Mouse (Mus musculus): Measurements from ENCODE around the gene Mtln. TPM values are rescaled to one million over a fixed set of nuclear protein-coding genes. Genes with fewer than 3 reads are reported as not detected.

Mtln gene
- total RNA-seq, 1 experiment, result 35.8 TPM

DNA sequence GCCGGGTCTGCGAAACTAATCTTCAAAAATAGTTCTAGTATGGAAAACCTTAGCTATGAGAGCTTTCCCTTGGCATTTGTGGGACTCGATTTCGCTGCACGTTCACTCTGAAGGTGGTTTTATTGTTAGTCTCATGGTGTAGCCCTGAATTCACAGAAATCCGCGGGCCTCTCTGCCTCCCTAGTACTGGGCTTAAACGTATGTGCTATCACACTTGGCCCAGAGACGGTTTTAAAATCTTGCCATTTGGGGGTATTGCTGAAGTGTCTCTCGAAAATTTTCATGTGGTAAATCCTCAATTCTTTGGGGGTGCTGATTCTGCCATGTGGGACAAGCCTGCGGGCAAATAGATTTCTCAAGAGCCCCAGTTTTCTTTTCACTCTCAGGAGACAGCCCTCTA lies 3.1 kb downstream of the Mtln start:
- no peak overlapping the region for H3K27ac ChIP-seq (ENCODE audit: insufficient read depth, low read depth, low read length, poor library complexity, severe bottlenecking)
- DNase-seq (ENCODE audit: low read depth, low spot score), result no peak

DNA sequence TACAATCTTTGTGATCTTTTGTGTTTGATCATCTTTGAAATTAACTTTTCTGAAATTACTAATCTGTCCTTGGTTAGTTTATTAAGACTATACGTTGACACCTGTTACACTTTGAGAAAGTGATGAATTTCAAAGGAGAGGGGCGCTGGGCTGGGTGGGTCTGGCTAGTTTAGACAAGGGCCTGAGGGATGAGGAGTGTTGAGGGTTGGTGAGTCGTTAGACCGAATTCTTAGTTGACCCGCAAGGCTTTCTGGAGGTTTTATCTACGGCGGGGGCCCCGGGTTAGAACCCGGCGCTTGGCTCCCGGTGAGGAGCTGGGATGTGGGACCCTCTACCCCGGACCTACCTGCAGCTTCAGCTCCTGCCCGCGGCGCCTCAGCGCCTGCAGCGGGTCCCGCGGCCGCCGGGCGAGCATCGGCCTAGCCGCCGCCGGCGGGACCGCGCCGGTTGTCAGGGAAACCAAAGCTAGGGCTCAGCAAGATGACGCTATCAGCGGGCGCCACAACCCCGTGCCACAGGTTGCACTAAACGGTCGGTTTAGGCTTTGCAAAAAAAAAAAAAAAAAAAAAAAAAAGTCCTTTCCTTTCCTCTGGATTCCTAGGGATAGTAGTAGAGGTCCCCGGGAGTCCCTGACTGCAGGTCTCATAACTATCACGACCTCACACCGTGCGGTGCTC lies 3.7 kb downstream of the Mtln start, which contains the start of gene Nphp1:
Gene Nphp1, minus strand, starts transcription at position 458 of the 677 bp plus-strand sequence.
- TF ChIP-seq CHD2 (IDR thresholded peaks at IDR 0.05; ENCODE audit: low read depth, low read length) (no peak), ZNF384 (IDR thresholded peaks at IDR 0.05; ENCODE audit: low read depth, low read length) (peak; percentile 98), MAFK (IDR thresholded peaks at IDR 0.05; ENCODE audit: insufficient read depth, low read depth, low read length) (no peak), ZC3H11A (IDR thresholded peaks at IDR 0.05; ENCODE audit: borderline replicate concordance, low read depth, low read length) (no peak), HCFC1 (IDR thresholded peaks at IDR 0.05; ENCODE audit: borderline replicate concordance, insufficient read depth, low read length) (peak; percentile 72; the same call in 1 of the 2 replicates)
- Histone ChIP-seq H3K27ac (ENCODE audit: insufficient read depth, low read depth, low read length, poor library complexity, severe bottlenecking) (no peak within 1 kb of the TSS), H3K4me1 (ENCODE audit: control insufficient read depth in 2 of 2, insufficient read depth in 2 of 2, low read length in 2 of 2, poor library complexity in 1 of 2) (peaks cover 0 to 4% of the 10 kb centered on the region in 2 experiments; a peak in 1 of 4 replicates), H3K9ac (ENCODE audit: insufficient read depth, low read depth, low read length, poor library complexity, severe bottlenecking) (peak within 1 kb of the TSS; percentile 80), H3K9me3 (ENCODE audit: control insufficient read depth, insufficient read depth, low read depth, low read length) (no peaks in the 10 kb centered on the region), H3K36me3 (ENCODE audit: control insufficient read depth, insufficient read depth, low read length, poor library complexity, severe bottlenecking) (no peaks in the 10 kb centered on the region), H3K4me3 (ENCODE audit: insufficient read depth in 1 of 2, low read depth in 1 of 2, low read length in 2 of 2, poor library complexity in 1 of 2, severe bottlenecking in 1 of 2) (peak within 1 kb of the TSS; percentile 70 to 80)
- DNase-seq (ENCODE audit: low read depth, low spot score), result peak; percentile 69
- in situ Hi-C loops (cut with MboI; ENCODE audit: low sequenced_read_pairs in 2 of 2, unreplicated experiment in 2 of 2), result no loop called here

More for the DNA sequence above, 3.1 kb downstream of the Mtln start:
- no peak for TF ChIP-seq MAFK (IDR thresholded peaks at IDR 0.05; ENCODE audit: insufficient read depth, low read depth, low read length)
- TF ChIP-seq ZNF384 (IDR thresholded peaks at IDR 0.05; ENCODE audit: low read depth, low read length), result no peak
- TF ChIP-seq CHD2 (IDR thresholded peaks at IDR 0.05; ENCODE audit: low read depth, low read length), result no peak
- in situ Hi-C loops (cut with MboI; ENCODE audit: low sequenced_read_pairs in 2 of 2, unreplicated experiment in 2 of 2), result no loop called here
- Histone ChIP-seq H3K9ac (ENCODE audit: insufficient read depth, low read depth, low read length, poor library complexity, severe bottlenecking) (peak overlapping the region; percentile 49; the same call in 1 of the 2 replicates), H3K36me3 (ENCODE audit: control insufficient read depth, insufficient read depth, low read length, poor library complexity, severe bottlenecking) (no peaks in the 10 kb centered on the region), H3K9me3 (ENCODE audit: control insufficient read depth, insufficient read depth, low read depth, low read length) (no peaks in the 10 kb centered on the region), H3K4me3 (ENCODE audit: insufficient read depth in 1 of 2, low read depth in 1 of 2, low read length in 2 of 2, poor library complexity in 1 of 2, severe bottlenecking in 1 of 2) (peak overlapping the region; percentile 60 to 80), H3K4me1 (ENCODE audit: control insufficient read depth in 2 of 2, insufficient read depth in 2 of 2, low read length in 2 of 2, poor library complexity in 1 of 2) (peaks cover 0 to 4% of the 10 kb centered on the region in 2 experiments; a peak in 1 of 4 replicates)

DNA sequence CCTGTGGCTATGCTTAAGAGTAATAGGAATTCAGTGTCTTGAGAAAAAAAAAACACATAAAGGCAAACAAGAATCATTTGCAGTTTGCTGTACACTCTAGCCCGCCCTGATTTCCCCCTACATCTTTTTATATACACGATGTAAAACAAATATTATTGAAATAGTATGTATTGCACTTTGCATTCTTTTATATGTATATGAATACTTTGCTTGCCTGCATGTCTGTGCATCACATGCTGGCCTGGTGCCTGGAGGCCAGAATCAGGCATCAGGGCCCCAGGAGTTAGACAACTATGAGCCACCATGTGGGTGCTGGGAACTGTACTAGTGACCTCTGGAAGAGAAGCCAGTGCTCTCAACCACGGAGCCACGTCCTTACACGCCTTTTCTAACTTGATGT lies 5.1 kb downstream of the Mtln start:
- no peak overlapping the region for H3K4me3 ChIP-seq (ENCODE audit: insufficient read depth in 1 of 2, low read depth in 1 of 2, low read length in 2 of 2, poor library complexity in 1 of 2, severe bottlenecking in 1 of 2)
- DNase-seq (ENCODE audit: low read depth, low spot score), result no peak
- H3K9me3 ChIP-seq (ENCODE audit: control insufficient read depth, insufficient read depth, low read depth, low read length), result no peaks in the 10 kb centered on the region
- H3K9ac ChIP-seq (ENCODE audit: insufficient read depth, low read depth, low read length, poor library complexity, severe bottlenecking), result no peak overlapping the region
- H3K36me3 ChIP-seq (ENCODE audit: control insufficient read depth, insufficient read depth, low read length, poor library complexity, severe bottlenecking), result no peaks in the 10 kb centered on the region
- no peak overlapping the region for H3K27ac ChIP-seq (ENCODE audit: insufficient read depth, low read depth, low read length, poor library complexity, severe bottlenecking)
- peaks cover 0 to 4% of the 10 kb centered on the region in 2 experiments; a peak in 1 of 4 replicates for H3K4me1 ChIP-seq (ENCODE audit: control insufficient read depth in 2 of 2, insufficient read depth in 2 of 2, low read length in 2 of 2, poor library complexity in 1 of 2)
- in situ Hi-C loops (cut with MboI; ENCODE audit: low sequenced_read_pairs in 2 of 2, unreplicated experiment in 2 of 2), result no loop called here
- TF ChIP-seq HCFC1 (IDR thresholded peaks at IDR 0.05; ENCODE audit: borderline replicate concordance, insufficient read depth, low read length) (no peak), ZC3H11A (IDR thresholded peaks at IDR 0.05; ENCODE audit: borderline replicate concordance, low read depth, low read length) (no peak), CHD2 (IDR thresholded peaks at IDR 0.05; ENCODE audit: low read depth, low read length) (no peak), ZNF384 (IDR thresholded peaks at IDR 0.05; ENCODE audit: low read depth, low read length) (no peak), MAFK (IDR thresholded peaks at IDR 0.05; ENCODE audit: insufficient read depth, low read depth, low read length) (no peak)

DNA sequence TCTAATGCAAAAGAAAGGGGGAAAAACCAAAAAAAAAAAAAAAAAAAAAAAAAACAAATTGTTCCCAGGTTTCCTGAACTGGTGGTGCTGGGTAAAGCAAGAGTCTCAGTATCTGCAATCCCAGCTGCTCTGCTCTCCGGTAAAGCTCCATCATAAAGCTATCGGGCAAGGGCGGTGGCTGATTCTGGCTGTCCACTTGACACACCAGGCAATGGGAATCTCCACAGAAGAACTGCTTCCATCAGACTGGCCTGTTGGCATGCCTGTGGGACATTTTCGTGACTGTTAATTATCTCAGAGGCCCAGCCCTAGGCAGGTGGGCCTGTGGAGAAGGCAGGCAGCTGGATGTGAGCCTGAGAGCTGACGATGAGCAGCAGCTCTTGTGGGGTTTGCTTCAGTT lies 13.8 kb downstream of the Mtln start:
- in situ Hi-C loops (cut with MboI; ENCODE audit: low sequenced_read_pairs in 2 of 2, unreplicated experiment in 2 of 2), result no loop called here
- Histone ChIP-seq H3K4me1 (ENCODE audit: control insufficient read depth in 2 of 2, insufficient read depth in 2 of 2, low read length in 2 of 2, poor library complexity in 1 of 2) (no peaks in the 10 kb centered on the region; a peak in 1 of 4 replicates), H3K9ac (ENCODE audit: insufficient read depth, low read depth, low read length, poor library complexity, severe bottlenecking) (no peak overlapping the region), H3K4me3 (ENCODE audit: insufficient read depth in 1 of 2, low read depth in 1 of 2, low read length in 2 of 2, poor library complexity in 1 of 2, severe bottlenecking in 1 of 2) (no peak overlapping the region), H3K36me3 (ENCODE audit: control insufficient read depth, insufficient read depth, low read length, poor library complexity, severe bottlenecking) (no peaks in the 10 kb centered on the region), H3K27ac (ENCODE audit: insufficient read depth, low read depth, low read length, poor library complexity, severe bottlenecking) (no peak overlapping the region), H3K9me3 (ENCODE audit: control insufficient read depth, insufficient read depth, low read depth, low read length) (no peaks in the 10 kb centered on the region)
- no peak for DNase-seq (ENCODE audit: low read depth, low spot score)
- no peak for TF ChIP-seq HCFC1 (IDR thresholded peaks at IDR 0.05; ENCODE audit: borderline replicate concordance, insufficient read depth, low read length)
- TF ChIP-seq ZC3H11A (IDR thresholded peaks at IDR 0.05; ENCODE audit: borderline replicate concordance, low read depth, low read length), result no peak
- TF ChIP-seq MAFK (IDR thresholded peaks at IDR 0.05; ENCODE audit: insufficient read depth, low read depth, low read length), result no peak
- no peak for TF ChIP-seq CHD2 (IDR thresholded peaks at IDR 0.05; ENCODE audit: low read depth, low read length)
- TF ChIP-seq ZNF384 (IDR thresholded peaks at IDR 0.05; ENCODE audit: low read depth, low read length), result no peak

All from ES-E14 (cell line).